Mouse (Mus musculus) liver, embryonic 13.5 days (tissue): Measurements from ENCODE around the gene Hrasls. TPM values are rescaled to one million over a fixed set of nuclear protein-coding genes. Genes with fewer than 3 reads are reported as not detected.

Source experiments
- ATAC-seq: fragments of 200-750 bp; cut with Nextera tagmentation; 2 replicates; pipeline ENCODE4 v1.8.0; 2017; ENCODE audit warnings: low read depth, mild to moderate bottlenecking, moderate number of reproducible peaks, moderate library complexity
- DNase-seq: peaks from one replicate; pipeline ENCODE4 v3.0.0; 2022
- H3K27ac ChIP-seq: fragments of 300-500 bp; sonication (generic); 2 replicates; pipeline ENCODE4 v1.5.1; 2015; ENCODE audit warnings: moderate library complexity, mild to moderate bottlenecking, inconsistent platforms
- H3K27me3 ChIP-seq: fragments of 300-500 bp; sonication (generic); 2 replicates; pipeline ENCODE4 v1.6.1; 2015; ENCODE audit warnings: mild to moderate bottlenecking, inconsistent platforms
- H3K36me3 ChIP-seq: fragments of 300-500 bp; sonication (generic); 2 replicates; pipeline ENCODE4 v1.6.1; 2015; ENCODE audit warnings: mild to moderate bottlenecking, inconsistent platforms
- H3K4me1 ChIP-seq: fragments of 300-500 bp; sonication (generic); replicated peaks from 2 replicates; pipeline ENCODE4 v1.6.1; 2015; ENCODE audit warnings: inconsistent platforms
- H3K4me2 ChIP-seq: fragments of 300-500 bp; sonication (generic); 2 replicates; pipeline ENCODE4 v1.6.1; 2015; ENCODE audit warnings: inconsistent platforms, mild to moderate bottlenecking, moderate library complexity
- H3K4me3 ChIP-seq: fragments of 300-500 bp; sonication (generic); replicated peaks from 2 replicates; pipeline ENCODE4 v1.5.1; 2015; ENCODE audit warnings: mild to moderate bottlenecking, inconsistent platforms
- H3K9ac ChIP-seq: fragments of 300-500 bp; sonication (generic); 2 replicates; pipeline ENCODE4 v1.6.1; 2015; ENCODE audit warnings: mild to moderate bottlenecking, inconsistent platforms
- H3K9me3 ChIP-seq: fragments of 300-500 bp; sonication (generic); replicated peaks from 2 replicates; pipeline ENCODE4 v1.6.1; 2016; ENCODE audit warnings: inconsistent platforms
- WGBS: fragments of 180-500 bp; shearing (Covaris S2); methylation state at CpG from one replicate; pipeline ENCODE4 v1.1.7; 2015; ENCODE audit not compliant: insufficient replicate concordance; 5-methylcytosine and 5-hydroxymethylcytosine counted together
- polyA plus RNA-seq: library from polyadenylated mRNA; unstranded; fragments of >200 nt; fragmentation: Nextera tagmentation; extraction: Ambion mirVana; gene quantifications from 2 replicates; pipeline ENCODE4 v1.2.1, GENCODE M21; 2015

Gene Hrasls
- polyA plus RNA-seq, 1 experiment from 2014 or later, result 0.23 TPM

- Histone ChIP-seq H3K9me3 (no peaks in the 10 kb centered on the region), H3K4me3 (no peak overlapping the region), H3K36me3 (no peaks in the 10 kb centered on the region), H3K27ac (no peak overlapping the region), H3K27me3 (0 out of 2 replicates have a peak, but pooled peaks cover 6% of the 10 kb centered on the region), H3K4me1 (no peaks in the 10 kb centered on the region), H3K9ac (no peak overlapping the region), H3K4me2 (no peak overlapping the region)
- 39% methylated on average over 2 of the region's 2 CpGs for WGBS
- DNase-seq, result no peak
- ATAC-seq, result no peak
These were observed 3.9 kb upstream of the Hrasls start for GRCm38 (mm10) chr16:29205581-29205980.

- ATAC-seq, result no peak
- Histone ChIP-seq H3K4me3 (no peak overlapping the region), H3K9me3 (no peaks in the 10 kb centered on the region), H3K27me3 (0 out of 2 replicates have a peak, but pooled peaks cover 12% of the 10 kb centered on the region), H3K4me1 (no peaks in the 10 kb centered on the region), H3K36me3 (no peaks in the 10 kb centered on the region), H3K4me2 (no peak overlapping the region), H3K9ac (no peak overlapping the region), H3K27ac (no peak overlapping the region)
- no peak for DNase-seq
- WGBS, result 49% methylated on average over 7 of the region's 7 CpGs
These were observed 654 bp upstream of the Hrasls start for GRCm38 (mm10) chr16:29208841-29209240.

- H3K27me3 ChIP-seq, result no peaks in the 10 kb centered on the region
- no peaks in the 10 kb centered on the region for H3K4me1 ChIP-seq
- no peaks in the 10 kb centered on the region for H3K9me3 ChIP-seq
- no peak overlapping the region for H3K27ac ChIP-seq
- 70% methylated on average over 5 of the region's 5 CpGs for WGBS
- no peaks in the 10 kb centered on the region for H3K36me3 ChIP-seq
- DNase-seq, result no peak
- ATAC-seq, result no peak
- no peak overlapping the region for H3K4me3 ChIP-seq
- H3K4me2 ChIP-seq, result no peak overlapping the region
- H3K9ac ChIP-seq, result no peak overlapping the region
These were observed 7.2 kb downstream of the Hrasls start for GRCm38 (mm10) chr16:29216395-29217295.

GRCm38 (mm10) chr16:29235951-29236350, 26.5 kb downstream of the Hrasls start:
- Histone ChIP-seq H3K36me3 (no peaks in the 10 kb centered on the region), H3K9ac (no peak overlapping the region), H3K27me3 (no peaks in the 10 kb centered on the region), H3K4me1 (no peaks in the 10 kb centered on the region), H3K4me2 (no peak overlapping the region), H3K4me3 (no peak overlapping the region), H3K9me3 (no peaks in the 10 kb centered on the region), H3K27ac (no peak overlapping the region)
- 52% methylated on average over 5 of the region's 5 CpGs for whole genome bisulfite sequencing
- DNase-seq (no peak), ATAC-seq (no peak)

GRCm38 (mm10) chr16:29254325-29254724, 44.8 kb downstream of the Hrasls start:
- WGBS, result 72% methylated on average over 4 of the region's 4 CpGs
- no peak for DNase-seq
- no peak for ATAC-seq

More at GRCm38 (mm10) chr16:29254325-29254724, 44.8 kb downstream of the Hrasls start:
- H3K4me1 ChIP-seq, result no peaks in the 10 kb centered on the region
- no peak overlapping the region for H3K4me2 ChIP-seq
- H3K4me3 ChIP-seq, result no peak overlapping the region
- H3K27ac ChIP-seq, result no peak overlapping the region
- no peaks in the 10 kb centered on the region for H3K9me3 ChIP-seq
- no peak overlapping the region for H3K9ac ChIP-seq
- H3K27me3 ChIP-seq, result no peaks in the 10 kb centered on the region
- H3K36me3 ChIP-seq, result no peaks in the 10 kb centered on the region

Other genes starting within 250 kb of the Hrasls start
- not detected in 2 replicates for gene Atp13a5, start 169.0 kb downstream of the Hrasls start, polyA plus RNA-seq